Mouse (Mus musculus) adrenal gland, adult 2 months (tissue): ENCODE results near the gene Ache. TPM values are rescaled to one million over a fixed set of nuclear protein-coding genes. Genes with fewer than 3 reads are reported as not detected.

Experiments used
- DNase-seq: peaks from one replicate; pipeline ENCODE4 v3.0.0; 2021
- polyA plus RNA-seq: library from polyadenylated mRNA; depleted of rRNA; stranded (reverse); fragments of >200 nt; gene quantifications from 2 replicates; pipeline ENCODE4 v1.2.3, GENCODE M21; 2012
- total RNA-seq, 2 experiments: library from RNA; stranded (reverse); gene quantifications; 2 replicates each; pipeline ENCODE4 v1.2.3; 2021

Ache gene
- total and polyA plus RNA-seq, 3 experiments = 5.8 to 12.0 (median 11.0) TPM

GRCm38 (mm10) chr5:137295296-137295695, 8.0 kb downstream of the Ache start:
- DNase-seq = no peak

- no peak for DNase-seq
Measured at GRCm38 (mm10) chr5:137295712-137296111, 8.4 kb downstream of the Ache start.

GRCm38 (mm10) chr5:137297126-137297525, 9.8 kb downstream of the Ache start:
- no peak for DNase-seq

- no peak for DNase-seq
Measured at GRCm38 (mm10) chr5:137299240-137299639, 11.9 kb downstream of the Ache start.

GRCm38 (mm10) chr5:137301253-137301652, 13.9 kb downstream of the Ache start:
- peak; percentile 56 for DNase-seq

GRCm38 (mm10) chr5:137303609-137304008, 16.3 kb downstream of the Ache start:
- no peak for DNase-seq

GRCm38 (mm10) chr5:137304165-137304564, 16.8 kb downstream of the Ache start:
- no peak for DNase-seq

GRCm38 (mm10) chr5:137304816-137305215, 17.5 kb downstream of the Ache start:
- no peak for DNase-seq

- no peak for DNase-seq
Measured at GRCm38 (mm10) chr5:137305822-137306221, 18.5 kb downstream of the Ache start.

GRCm38 (mm10) chr5:137306439-137307005, 19.2 kb downstream of the Ache start:
- no peak for DNase-seq

GRCm38 (mm10) chr5:137307071-137307912, 20.0 kb downstream of the Ache start, which contains the start of gene Srrt:
Gene Srrt, minus strand, starts transcription at chr5:137307674.
- DNase-seq = peak; percentile 92

- no peak for DNase-seq
Measured at GRCm38 (mm10) chr5:137308356-137308755, 21.0 kb downstream of the Ache start.

GRCm38 (mm10) chr5:137313466-137314192, 26.3 kb downstream of the Ache start:
- DNase-seq = no peak

GRCm38 (mm10) chr5:137314193-137315083, 27.1 kb downstream of the Ache start, which contains the start of gene Trip6:
Gene Trip6, minus strand, starts transcription at chr5:137314404.
- DNase-seq = peak; percentile 92

GRCm38 (mm10) chr5:137315084-137315903, 28.0 kb downstream of the Ache start:
- DNase-seq = no peak

GRCm38 (mm10) chr5:137317361-137317760, 30.0 kb downstream of the Ache start:
- DNase-seq = no peak

- no peak for DNase-seq
Measured at GRCm38 (mm10) chr5:137318570-137318969, 31.3 kb downstream of the Ache start.

- no peak for DNase-seq
Measured at GRCm38 (mm10) chr5:137320996-137321395, 33.7 kb downstream of the Ache start.

- no peak for DNase-seq
Measured at GRCm38 (mm10) chr5:137330910-137331309, 43.6 kb downstream of the Ache start.

- DNase-seq = no peak
Measured at GRCm38 (mm10) chr5:137332857-137333511, 45.7 kb downstream of the Ache start.
